In genomic region chr4:95852257-95852656, GRCm38 (mm10) we compare ENCODE assay signal across 24 mouse cellular contexts.
DNase-seq lines count a peak whose midpoint lies in the region; ATAC-seq and TF ChIP-seq lines count a peak whose summit lies in the region.
"Had no signal": no experiment of that assay in that cellular context is flagged by ENCODE, and none has a peak within 500 bp of the region (broad histone marks: within the 10 kb centered on the region; RNA-seq: fewer than 3 reads in every experiment).

No protein-coding gene starts in this region.

- no peaks in the 10 kb centered on the region for H3K79me2 ChIP-seq in macrophage (ENCODE audit: inconsistent target)

- DNase-seq in retina, embryonic 14.5 days (ENCODE audit: low spot score): no peak
- no peak for DNase-seq in spleen, postnatal 10 days (ENCODE audit: low spot score in 2 of 2)
- DNase-seq: adrenal gland, adult 8-10 months; adrenal gland, postnatal 14 days; adrenal gland, postnatal 36 days; B cell, adult 2 months; cerebellum, adult 11-12 months; cerebellum, adult 2 months; cerebellum, adult 9-10 months; cerebellum, postnatal 10 days; cerebellum, postnatal 25 days had no signal

- H3K27ac ChIP-seq in intestine, embryonic 15.5 days: no peak overlapping the region
- no peak overlapping the region for H3K27ac ChIP-seq in intestine, postnatal 0 days (ENCODE audit: low read depth, low read length)
- H3K27ac ChIP-seq in macrophage: peak overlapping the region; percentile 97
- H3K27ac ChIP-seq in neural tube, embryonic 15.5 days (replicated peaks): no peak overlapping the region
- H3K27ac ChIP-seq: embryonic facial prominence, embryonic 10.5 days; embryonic facial prominence, embryonic 12.5 days; forebrain, embryonic 13.5 days; forebrain, embryonic 15.5 days had no signal

- H3K9ac ChIP-seq in intestine, embryonic 15.5 days: no peak overlapping the region
- H3K9ac ChIP-seq in intestine, postnatal 0 days (ENCODE audit: low read depth, low read length): no peak overlapping the region
- H3K9ac ChIP-seq in neural tube, embryonic 15.5 days (replicated peaks): no peak overlapping the region
- H3K9ac ChIP-seq: embryonic facial prominence, embryonic 12.5 days; forebrain, embryonic 13.5 days; forebrain, embryonic 15.5 days had no signal

- ATAC-seq in intestine, embryonic 15.5 days: peak; percentile 49; the same call in 1 of the 2 replicates
- ATAC-seq in intestine, postnatal 0 days: peak; percentile 85
- ATAC-seq in neural tube, embryonic 15.5 days (ENCODE audit: low FRiP score): no peak
- ATAC-seq: activated CD4-positive, CD25-positive, alpha-beta regulatory T cell, adult 4 months; CD4-positive, CD25-positive, alpha-beta regulatory T cell, adult 4 months; forebrain, embryonic 13.5 days; forebrain, embryonic 15.5 days; Patski had no signal

- H3K4me1 ChIP-seq in intestine, embryonic 15.5 days (replicated peaks): no peaks in the 10 kb centered on the region
- H3K4me1 ChIP-seq in intestine, postnatal 0 days (replicated peaks; ENCODE audit: control insufficient read depth, insufficient read depth, low read length): no peaks in the 10 kb centered on the region
- H3K4me1 ChIP-seq in neural tube, embryonic 15.5 days: no peaks in the 10 kb centered on the region
- H3K4me1 ChIP-seq: embryonic facial prominence, embryonic 12.5 days; forebrain, embryonic 13.5 days; forebrain, embryonic 15.5 days had no signal

- no peaks in the 10 kb centered on the region for H3K36me3 ChIP-seq in intestine, embryonic 15.5 days
- H3K36me3 ChIP-seq in intestine, postnatal 0 days (ENCODE audit: control insufficient read depth, insufficient read depth): no peaks in the 10 kb centered on the region
- no peaks in the 10 kb centered on the region for H3K36me3 ChIP-seq in macrophage (ENCODE audit: inconsistent target)
- no peaks in the 10 kb centered on the region for H3K36me3 ChIP-seq in neural tube, embryonic 15.5 days
- H3K36me3 ChIP-seq: embryonic facial prominence, embryonic 10.5 days; embryonic facial prominence, embryonic 12.5 days; forebrain, embryonic 15.5 days; G1E had no signal

- TF ChIP-seq CTCF in intestine, postnatal 0 days (IDR thresholded peaks at IDR 0.05; ENCODE audit: low read depth): no peak

- no peaks in the 10 kb centered on the region for H3K27me3 ChIP-seq in intestine, embryonic 15.5 days (replicated peaks)
- no peaks in the 10 kb centered on the region for H3K27me3 ChIP-seq in intestine, postnatal 0 days (replicated peaks; ENCODE audit: control insufficient read depth, insufficient read depth, low read length)
- H3K27me3 ChIP-seq in neural tube, embryonic 15.5 days (replicated peaks): no peaks in the 10 kb centered on the region
- H3K27me3 ChIP-seq: CH12.LX; embryonic facial prominence, embryonic 12.5 days; forebrain, embryonic 13.5 days; forebrain, embryonic 15.5 days; Patski had no signal

- H3K4me2 ChIP-seq in intestine, embryonic 15.5 days (replicated peaks): no peak overlapping the region
- no peak overlapping the region for H3K4me2 ChIP-seq in intestine, postnatal 0 days (replicated peaks; ENCODE audit: low read depth)
- no peak overlapping the region for H3K4me2 ChIP-seq in neural tube, embryonic 15.5 days
- H3K4me2 ChIP-seq: embryonic facial prominence, embryonic 12.5 days; forebrain, embryonic 13.5 days; forebrain, embryonic 15.5 days had no signal

- H3K4me3 ChIP-seq in intestine, embryonic 15.5 days (replicated peaks): no peak overlapping the region
- no peak overlapping the region for H3K4me3 ChIP-seq in intestine, postnatal 0 days (ENCODE audit: low read depth, low read length)
- no peak overlapping the region for H3K4me3 ChIP-seq in macrophage (ENCODE audit: inconsistent target)
- H3K4me3 ChIP-seq in neural tube, embryonic 15.5 days (replicated peaks): no peak overlapping the region
- H3K4me3 ChIP-seq: embryonic facial prominence, embryonic 10.5 days; embryonic facial prominence, embryonic 12.5 days; forebrain, embryonic 13.5 days; forebrain, embryonic 15.5 days had no signal

- WGBS in intestine, embryonic 15.5 days: 79% methylated on average over 2 of the region's 2 CpGs
- WGBS in intestine, postnatal 0 days: 66% methylated on average over 2 of the region's 2 CpGs
- 89% methylated on average over 2 of the region's 2 CpGs for WGBS in macrophage (ENCODE audit: missing documents)
- 92% methylated on average over 2 of the region's 2 CpGs for WGBS in neural tube, embryonic 15.5 days

- H3K9me3 ChIP-seq in intestine, embryonic 15.5 days: no peaks in the 10 kb centered on the region
- H3K9me3 ChIP-seq in intestine, postnatal 0 days (ENCODE audit: control insufficient read depth): no peaks in the 10 kb centered on the region
- H3K9me3 ChIP-seq in neural tube, embryonic 15.5 days (replicated peaks): no peaks in the 10 kb centered on the region
- H3K9me3 ChIP-seq: embryonic facial prominence, embryonic 10.5 days; embryonic facial prominence, embryonic 12.5 days; forebrain, embryonic 13.5 days; forebrain, embryonic 15.5 days had no signal
